Mouse (Mus musculus) telencephalon, adult 2 months (tissue): Measurements from ENCODE around the gene Arf3.
"Not testable (repeated sequence)": the region's sequence is repeated elsewhere in the genome, so short reads cannot be mapped to it uniquely, and the experiment has no call there.

Experiments
- DNase-seq: peaks from one replicate; pipeline ENCODE4 v3.0.0-alpha.2; 2011; ENCODE audit warnings: low read depth, low spot score

Arf3 gene

DNA sequence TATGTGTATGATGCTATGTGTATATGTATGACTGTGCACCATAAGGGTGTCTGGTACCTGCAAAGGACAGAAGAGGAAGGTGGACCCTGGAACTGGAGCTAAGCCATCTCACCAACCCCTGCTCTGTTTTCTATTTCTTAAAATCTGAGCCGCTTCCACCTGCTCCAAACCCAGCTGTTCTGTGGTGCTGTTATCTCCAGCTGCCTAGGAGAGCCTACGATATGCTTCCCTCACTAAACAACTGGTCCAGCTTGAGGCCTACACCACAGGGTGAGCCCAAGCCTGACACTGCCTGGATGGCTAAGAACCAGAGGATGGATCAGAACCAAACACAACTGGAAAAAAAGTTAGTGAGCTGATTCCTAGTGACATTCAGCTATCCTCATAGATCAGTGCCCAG is 8.9 kb downstream of the Arf3 start:
- DNase-seq, result no peak

DNA sequence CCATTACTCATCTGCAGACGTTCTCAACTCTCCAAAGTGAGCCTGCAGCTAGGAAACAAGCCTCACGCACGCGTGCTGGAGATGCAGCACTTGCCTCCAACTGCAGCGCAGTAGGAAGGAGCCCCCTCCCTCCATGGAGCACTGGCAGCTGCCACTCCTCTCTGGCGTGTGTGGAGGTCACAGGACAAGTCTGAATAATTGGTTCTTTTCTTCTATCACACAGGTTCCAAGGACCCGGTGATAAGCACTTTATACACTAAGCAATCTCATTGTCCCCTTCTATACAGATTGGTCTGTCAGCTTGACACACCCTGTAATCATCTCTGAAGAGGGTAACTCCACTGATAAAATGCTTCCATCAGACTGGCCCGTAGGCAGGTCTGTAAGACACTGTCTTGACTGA is 10.0 kb downstream of the Arf3 start:
- DNase-seq, result no peak

DNA sequence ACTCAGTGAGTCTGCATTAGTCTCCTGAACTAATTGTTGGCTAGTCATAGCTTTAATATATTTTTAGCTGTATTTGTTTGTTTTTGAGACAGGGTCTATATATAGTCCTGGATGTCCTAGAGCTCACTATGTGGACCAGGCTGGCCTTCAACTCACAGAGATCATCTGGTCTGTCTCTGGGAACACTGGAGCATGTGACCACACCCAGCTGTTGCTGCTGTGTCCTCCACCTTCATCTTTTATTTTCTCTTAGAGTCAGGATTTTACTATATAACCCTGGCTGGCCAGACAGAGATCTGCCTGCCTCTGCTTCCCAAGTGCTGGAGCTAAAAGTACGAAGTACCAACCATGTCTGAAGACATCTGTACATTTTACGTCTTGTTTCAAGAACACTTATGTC is 13.9 kb downstream of the Arf3 start:
- no peak for DNase-seq

DNA sequence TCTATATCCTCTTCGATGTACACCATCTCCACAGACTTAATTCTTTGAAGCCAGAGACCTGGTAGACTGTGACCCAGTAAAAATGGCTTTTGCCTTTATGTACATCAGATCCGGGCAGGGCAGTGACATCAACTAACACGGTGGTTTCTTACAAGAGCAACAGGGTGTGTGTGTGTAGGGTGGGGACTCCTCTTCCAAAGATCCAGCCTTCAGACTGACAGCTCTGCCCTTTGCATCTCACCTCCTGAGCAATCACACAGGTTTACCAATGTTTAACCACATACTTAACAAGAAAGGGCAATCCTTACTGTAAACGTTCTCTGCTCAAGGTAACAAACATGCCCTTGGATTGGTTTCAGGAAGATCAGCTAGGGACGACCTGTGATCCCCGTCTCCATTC is 15.7 kb downstream of the Arf3 start:
- no peak for DNase-seq

DNA sequence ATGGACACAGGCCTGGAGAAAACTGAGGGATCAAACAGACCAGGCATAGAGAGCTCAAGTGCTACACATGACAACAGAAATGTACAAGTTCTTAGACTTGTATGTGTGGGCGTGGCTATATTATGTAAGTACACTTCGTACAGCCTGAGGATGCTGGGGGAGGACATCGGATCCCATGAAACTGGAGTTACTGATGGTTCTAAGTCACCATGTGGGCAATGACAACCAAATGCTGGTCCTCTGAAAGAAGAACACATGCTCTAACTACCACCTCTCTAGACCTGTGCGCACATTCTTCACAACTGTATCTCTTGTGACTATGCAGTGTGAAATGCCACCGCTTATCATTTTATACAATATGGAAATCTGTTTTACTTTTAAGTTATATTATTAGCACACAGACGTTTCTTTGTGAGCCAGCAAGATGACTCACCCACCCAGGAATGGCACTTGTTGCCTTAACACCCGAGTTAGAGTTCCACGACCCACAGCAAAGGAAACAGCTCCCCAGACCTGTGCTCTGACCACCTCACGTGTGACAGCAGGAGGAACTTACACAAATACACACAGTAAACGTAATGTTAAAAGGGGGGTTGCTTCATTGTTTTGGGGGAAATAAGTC is 16.6 kb downstream of the Arf3 start:
- DNase-seq, result peak; percentile 44

DNA sequence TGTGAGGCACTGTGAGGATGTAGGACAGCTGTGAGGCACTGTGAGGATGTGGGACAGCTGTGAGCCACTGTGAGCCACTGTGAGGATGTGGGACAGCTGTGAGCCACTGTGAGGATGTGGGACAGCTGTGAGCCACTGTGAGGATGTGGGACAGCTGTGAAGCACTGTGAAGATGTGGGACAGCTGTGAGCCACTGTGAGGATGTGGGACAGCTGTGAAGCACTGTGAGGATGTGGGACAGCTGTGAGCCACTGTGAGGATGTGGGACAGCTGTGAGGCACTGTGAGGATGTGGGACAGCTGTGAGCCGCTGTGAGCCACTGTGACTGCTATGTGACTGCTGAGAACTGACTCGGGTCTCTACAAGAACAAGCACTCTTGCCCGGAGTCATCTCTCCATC is 19.2 kb downstream of the Arf3 start:
- not testable (repeated sequence) for DNase-seq

DNA sequence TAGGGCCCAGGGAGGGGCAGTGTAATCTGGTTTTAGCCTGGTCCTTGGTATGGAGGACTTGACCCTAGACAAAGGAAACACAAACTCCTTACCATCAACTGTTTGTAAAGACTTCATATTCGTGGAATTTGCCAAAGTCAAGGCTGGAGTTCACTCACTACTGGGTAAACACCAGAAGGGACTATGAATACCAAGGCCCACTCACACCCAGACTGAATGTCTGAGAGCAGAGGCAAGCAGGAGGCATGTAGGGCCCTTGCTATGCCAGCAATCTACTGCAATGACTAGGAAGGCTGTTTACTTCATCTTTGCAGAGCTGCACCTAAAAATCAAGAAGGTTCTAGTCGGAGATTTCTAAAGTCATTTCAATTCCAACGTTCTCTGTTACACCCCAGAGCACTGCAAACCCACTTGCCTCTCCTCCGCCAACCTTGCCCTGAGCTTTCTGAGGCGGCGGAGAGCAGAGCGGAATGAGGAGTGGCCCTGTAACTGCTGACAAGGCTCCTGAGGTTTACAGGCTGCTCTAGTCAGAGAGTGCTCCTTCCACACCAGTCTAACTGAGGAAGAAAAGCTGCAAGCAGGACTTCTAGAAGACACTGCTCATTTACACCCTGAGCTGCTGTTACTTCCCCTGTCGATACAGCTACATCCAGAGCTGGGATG is 20.1 kb downstream of the Arf3 start:
- DNase-seq, result no peak

DNA sequence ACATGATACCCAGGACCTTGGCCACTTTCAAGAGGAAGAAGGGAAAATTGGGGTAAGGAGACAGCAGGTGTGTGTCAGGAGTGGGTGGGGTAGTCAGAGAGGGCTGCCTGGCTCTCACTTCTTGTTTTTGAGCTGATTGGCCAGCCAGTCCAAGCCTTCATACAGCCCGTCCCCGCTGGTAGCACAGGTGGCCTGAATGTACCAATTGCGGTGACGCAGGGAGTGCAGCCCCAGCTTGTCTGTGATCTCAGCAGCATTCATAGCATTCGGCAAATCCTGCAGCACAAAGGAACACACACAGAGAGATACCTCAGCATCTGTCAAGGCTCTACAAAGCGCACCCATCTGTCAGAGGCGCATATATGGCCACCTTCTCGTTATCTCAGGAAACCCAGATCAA is 22.8 kb downstream of the Arf3 start:
- no peak for DNase-seq

DNA sequence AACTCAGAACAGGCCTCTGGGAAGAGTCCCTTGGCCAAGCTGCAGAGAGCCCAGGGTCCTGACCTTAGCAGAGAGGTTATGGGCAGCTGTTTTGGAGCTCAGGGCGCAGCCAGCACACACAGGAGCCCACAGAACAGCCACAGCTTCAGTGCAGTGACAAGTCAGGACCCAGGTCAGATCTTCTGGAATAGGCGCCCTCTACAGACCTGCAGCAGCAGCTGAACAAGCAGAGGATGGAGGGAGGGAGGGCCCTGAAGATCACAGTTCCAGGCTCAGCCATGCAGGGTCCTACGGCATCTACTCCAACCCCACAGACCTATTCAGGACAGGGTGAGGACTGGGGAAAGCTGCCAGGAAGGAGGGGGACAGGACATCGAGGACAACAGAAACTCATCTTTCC is 24.2 kb downstream of the Arf3 start:
- no peak for DNase-seq

DNA sequence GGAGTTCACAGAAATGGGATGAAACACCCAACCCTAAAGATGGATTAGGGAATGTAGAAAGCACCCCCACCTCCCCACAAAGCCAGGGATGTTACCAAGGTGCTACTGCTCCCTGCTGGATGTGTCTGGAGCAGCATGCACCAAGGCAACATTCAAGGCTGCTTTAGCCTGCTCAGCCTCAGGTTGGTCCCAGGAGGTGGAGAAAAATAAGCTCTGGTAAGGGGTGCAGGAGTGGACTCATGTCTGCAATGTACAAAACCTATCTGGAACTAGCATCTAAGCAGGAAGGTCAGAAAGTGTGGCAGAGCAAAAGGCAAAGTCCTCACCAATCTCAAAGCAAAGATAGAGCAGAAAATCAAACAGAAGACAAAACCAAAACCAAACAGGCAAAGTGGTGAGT is 25.1 kb downstream of the Arf3 start:
- DNase-seq, result no peak

DNA sequence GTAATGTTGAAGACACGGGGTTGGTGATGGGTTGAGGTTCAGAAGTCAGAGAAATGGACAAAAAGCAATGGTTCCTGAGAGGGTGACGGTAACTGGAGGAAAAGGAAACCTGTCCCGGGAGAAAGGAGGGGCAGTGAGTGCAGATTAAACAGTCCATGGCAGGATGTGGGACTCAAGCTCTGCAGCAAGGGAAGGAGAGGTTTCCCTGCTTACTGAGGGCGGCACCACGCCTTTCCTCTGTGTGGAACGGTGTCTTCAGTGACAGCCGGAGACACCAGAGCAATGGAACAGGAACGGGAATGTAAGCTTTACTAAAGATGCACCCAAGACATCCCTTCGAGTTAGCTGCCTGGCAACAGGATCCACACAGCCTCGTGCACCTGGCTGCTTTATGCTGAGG is 26.5 kb downstream of the Arf3 start:
- no peak for DNase-seq

DNA sequence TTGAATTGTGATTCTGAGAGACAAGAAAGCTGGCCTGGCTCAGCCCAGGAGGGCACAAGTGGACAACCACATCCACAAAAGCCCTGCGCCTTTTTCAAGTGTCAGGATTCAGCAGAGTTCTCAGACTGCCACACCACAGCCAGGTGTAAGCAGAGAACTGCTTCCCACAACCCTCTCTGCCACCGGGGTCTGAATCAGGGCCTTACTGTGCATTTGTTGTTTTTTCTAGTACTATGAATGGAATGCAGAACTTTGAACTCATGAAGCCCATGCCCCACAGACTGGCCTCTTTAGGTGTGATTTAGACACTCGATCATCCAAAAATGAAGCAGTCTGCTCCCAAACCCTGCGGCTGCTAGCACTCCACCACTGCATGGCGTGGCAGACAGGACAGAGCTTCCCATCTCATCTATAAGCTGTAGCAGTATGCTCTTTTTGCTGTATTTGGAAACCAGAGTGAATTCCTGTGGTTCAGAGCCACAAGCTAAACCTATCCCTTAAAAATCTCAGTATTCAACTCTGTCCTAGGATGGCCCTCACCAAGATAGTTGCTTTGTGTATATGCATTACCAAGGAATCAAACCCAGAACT is 28.9 kb downstream of the Arf3 start:
- no peak for DNase-seq

DNA sequence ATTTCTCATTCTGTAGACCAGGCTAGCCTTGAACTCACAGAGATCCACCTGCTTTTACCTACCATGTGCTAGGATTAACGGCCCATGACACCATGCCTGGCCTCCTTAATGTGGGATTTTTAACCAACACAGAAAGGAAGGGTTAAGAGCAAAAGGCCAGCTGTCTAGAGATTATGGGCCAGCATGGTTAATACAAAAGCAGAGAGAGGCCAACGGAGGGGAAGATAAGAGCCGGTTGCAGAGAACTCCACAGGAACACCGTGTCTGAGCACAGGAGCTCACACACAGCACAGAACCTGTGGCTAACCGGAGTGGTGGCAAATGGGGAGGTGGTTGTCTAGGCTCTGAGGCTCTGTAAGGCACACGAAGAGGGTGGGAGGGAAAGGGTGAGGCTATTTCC is 29.6 kb downstream of the Arf3 start:
- no peak for DNase-seq

DNA sequence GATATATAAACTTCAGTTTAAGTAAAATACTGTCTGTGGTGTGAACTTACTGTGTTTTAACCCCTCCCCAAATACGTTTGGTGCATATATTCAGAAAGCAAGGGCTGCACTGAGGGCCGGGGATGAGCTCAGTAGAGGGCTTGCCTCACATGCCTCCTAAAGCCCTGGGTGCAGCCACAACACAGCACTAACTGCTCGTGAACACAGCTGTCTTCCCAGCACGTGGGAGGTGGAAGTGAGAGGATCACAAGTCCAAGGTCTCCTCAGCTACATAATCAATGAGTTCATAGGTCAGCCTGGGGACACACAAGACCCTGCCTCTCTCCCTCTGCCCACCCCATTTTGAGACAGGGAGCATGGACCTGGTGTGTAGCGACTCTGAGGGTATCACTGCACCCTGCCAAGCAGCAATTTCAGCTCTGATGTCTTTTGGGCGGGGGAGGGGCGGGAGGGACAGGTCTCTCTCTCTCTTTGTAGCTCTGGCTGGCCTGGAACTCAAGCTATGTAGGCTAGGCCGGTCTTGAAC is 30.9 kb downstream of the Arf3 start:
- no peak for DNase-seq

DNA sequence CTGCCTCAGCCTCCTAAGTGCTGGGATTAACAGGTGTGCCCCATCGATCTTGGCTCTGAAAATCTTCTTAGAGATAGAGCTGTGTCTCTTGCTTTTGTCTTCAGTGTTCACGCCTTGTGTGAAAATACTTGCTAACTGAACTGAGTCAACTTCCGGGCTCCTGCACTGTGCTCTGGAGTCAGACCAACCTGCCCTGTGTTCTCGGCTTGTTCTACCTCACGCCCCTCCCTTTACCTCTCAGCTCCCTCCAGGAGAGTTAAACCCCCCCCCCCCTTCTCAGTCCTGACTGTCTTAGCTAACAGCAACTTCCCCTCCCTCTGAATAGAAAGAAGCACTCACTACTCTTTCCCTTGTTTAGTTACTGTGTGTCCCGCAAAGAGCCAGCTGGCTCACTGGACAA is 32.2 kb downstream of the Arf3 start:
- no peak for DNase-seq

DNA sequence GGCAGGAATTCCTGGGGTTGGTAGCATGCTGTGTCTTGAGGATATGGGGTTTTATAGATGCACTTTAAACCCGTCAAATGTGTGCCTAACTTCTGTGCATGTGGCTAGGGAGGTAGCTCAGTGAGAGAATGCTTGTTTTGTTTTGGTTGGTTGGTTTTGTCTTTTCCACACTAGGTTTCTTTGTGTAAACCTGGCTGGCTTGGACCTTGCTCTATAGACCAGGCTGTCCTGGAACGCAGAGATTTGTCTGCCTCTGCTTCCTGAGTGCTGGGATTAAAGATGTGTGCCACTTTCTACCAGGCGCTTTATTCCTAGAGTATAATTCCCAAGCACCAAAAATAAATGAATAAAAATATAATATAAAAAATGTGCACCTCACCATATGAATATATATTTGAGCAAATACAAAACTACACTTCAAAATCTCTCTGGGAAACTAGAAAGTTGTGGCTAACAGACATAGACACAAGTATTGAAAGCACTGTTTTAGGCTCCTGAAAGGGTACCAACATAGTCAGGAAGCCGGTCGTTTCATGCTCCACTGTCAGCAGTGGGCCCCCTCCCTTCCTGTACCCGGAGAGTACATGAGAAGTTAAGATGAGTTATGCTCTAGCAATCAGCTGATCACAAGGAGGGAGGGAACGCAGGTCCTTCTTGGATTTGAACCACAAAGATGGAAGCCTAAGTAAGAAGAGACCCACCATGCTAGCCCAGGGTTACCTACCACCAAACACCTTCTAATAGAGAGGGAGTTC is 33.0 kb downstream of the Arf3 start:
- no peak for DNase-seq

DNA sequence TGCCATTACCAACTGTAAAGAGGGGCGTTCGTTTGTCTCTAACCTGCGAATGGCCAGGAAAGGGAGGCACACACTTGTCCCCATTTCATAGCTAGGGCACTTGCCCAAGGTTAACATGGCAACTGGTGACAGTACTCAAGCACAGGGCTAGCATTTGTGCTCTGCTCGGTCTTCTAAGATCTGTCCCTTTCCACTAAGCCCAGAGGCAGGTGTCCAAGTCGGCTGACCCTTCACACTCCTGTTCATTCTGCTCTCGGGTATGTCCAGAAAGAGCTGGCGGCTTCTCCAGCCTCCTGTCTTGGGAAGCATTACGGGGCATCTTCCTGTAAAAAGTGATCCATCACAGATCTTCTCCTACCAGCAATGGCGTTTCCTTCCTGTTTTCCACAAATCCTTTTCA is 34.6 kb downstream of the Arf3 start:
- DNase-seq, result no peak

DNA sequence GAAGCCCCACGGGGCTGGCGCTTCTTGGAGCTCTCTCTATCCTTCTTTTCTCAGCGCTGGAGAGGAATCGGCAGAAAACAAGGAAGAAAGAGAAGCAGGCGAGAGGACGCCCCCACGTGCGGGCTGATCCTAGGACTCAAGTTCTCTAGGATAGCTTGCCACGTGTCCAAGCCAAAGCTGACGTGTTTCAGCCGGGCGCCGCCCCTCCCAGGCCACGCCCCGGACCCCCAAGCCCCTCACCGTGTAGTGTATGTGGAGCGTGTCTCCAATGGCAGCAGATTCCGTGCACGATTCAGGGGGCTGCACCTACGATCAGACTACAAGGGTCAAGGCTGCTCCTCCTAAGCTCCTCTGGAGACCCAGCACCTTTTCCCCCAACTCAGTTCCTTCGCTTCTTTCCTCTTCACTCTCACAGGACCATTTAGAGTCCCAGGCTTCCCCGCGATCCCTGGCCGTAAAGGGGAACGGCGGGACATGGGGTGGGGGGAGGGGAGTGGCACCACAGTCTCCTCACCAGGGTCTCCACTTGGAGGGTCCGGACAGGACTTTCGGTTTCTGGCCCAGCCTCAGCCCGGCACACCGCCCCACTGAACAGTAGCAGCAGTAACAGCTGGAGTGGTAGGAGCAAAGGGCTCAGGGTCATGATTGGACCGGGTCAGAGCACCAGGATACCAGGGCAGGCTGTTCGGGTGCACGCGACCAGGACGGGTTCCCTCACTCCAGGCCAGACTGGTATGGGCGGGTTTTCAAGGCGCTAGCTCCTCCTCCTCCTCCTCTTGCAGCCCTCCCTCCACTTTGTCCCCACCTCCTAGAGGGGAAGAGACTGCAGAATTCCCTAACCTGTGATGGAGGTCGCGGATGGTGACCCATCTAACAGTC is 35.3 kb downstream of the Arf3 start, which contains the start of gene Fkbp11:
Gene Fkbp11, minus strand, starts transcription at position 756 of the 879 bp plus-strand sequence.
- DNase-seq, result no peak

DNA sequence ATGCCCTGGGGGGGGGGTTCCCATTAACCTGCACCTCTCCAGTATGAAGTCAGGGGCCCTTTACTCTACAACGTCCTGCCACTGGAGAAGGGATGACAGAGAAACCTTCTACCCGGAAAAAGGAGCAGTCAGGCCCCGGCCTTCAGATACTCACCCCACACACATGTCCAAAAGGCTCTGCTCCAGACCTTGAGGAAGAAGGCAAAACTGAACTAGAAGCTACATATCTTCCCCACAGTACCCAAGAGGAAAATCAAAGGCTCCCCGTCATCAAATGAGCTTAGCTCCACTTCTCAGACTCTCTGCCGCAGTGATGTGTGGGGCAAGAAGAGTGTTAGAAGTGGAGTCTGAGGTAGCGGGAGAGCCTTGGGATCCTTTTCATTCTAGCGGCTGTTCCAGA is 36.3 kb downstream of the Arf3 start:
- no peak for DNase-seq

DNA sequence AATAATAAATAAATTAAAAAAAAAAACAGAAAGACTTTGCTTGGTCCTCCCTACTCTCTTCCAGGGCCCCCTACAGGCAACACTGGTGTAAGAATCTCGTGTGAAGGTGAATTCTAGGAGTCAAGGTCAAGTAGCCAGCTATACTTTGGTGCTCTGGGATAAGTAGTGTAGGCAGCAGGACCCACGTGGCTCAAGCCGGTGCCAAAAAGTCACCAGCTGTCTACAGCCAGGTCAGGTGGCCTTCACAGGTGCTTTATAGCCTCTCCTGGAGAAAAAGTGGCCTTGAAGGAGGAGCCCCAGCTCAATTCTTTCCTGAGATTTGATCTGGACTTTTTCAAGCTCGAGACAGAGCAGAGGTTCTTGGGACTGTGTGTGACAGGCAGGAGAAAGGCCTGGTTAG is 36.9 kb downstream of the Arf3 start:
- DNase-seq, result no peak

DNA sequence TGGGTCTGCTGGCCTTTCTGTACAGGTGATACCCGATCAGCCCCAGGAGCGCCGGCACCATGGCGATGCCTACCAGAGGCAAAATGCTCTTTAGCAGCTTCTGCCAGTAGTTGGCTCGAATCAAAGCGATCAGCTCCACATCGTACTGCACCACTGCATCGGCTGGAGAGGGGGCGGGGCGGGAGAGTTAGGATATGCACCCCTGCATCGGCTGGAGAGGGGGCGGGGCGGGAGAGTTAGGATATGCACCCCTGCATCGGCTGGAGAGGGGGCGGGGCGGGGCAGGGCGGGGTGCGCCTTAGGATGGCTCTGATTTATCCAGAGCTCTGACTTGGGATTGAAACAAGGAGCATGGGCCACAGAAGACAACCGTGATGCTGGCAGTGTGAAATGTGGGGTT is 38.6 kb downstream of the Arf3 start:
- no peak for DNase-seq
